10 mouse cellular contexts compared by ENCODE assay signal in the genomic region with DNA sequence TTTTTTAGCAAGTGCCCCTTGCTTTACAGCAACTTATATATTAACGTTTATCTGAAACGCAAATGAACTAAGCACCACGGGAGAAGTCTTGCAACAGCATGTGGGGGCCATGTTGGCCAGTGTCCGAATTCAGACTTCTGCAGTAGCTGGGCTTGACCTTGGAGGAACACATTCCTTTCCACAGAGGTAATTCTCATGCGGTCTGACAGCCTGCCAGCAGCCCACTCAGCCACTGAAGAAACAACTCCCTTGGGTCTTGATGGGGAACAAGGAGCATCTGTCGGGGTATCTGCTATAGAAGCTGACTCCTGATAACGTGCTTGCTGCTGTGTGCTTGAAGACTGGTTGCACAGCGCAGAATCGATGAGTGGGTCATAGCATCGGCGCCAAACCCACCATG.
DNase-seq lines count a peak whose midpoint lies in the region; ATAC-seq and TF ChIP-seq lines count a peak whose summit lies in the region.
"Had no signal": no experiment of that assay in that cellular context is flagged by ENCODE, and none has a peak within 500 bp of the region (broad histone marks: within the 10 kb centered on the region; RNA-seq: fewer than 3 reads in every experiment).

No protein-coding gene starts in this region.

- no peak overlapping the region for H3K4me3 ChIP-seq in heart, embryonic 10.5 days
- no peak overlapping the region for H3K4me3 ChIP-seq in liver, postnatal 0 days (ENCODE audit: low read depth, low read length)

- no peak overlapping the region for H3K9ac ChIP-seq in liver, postnatal 0 days (replicated peaks)

- TF ChIP-seq EP300 in liver, postnatal 0 days (IDR thresholded peaks at IDR 0.05; ENCODE audit: low read depth) = no peak

- no peaks in the 10 kb centered on the region for H3K36me3 ChIP-seq in heart, embryonic 10.5 days
- no peaks in the 10 kb centered on the region for H3K36me3 ChIP-seq in liver, postnatal 0 days (replicated peaks; ENCODE audit: insufficient read depth, low read length)

- H3K4me1 ChIP-seq in heart, embryonic 10.5 days = peaks cover 31% of the 10 kb centered on the region
- no peaks in the 10 kb centered on the region for H3K4me1 ChIP-seq in liver, postnatal 0 days (ENCODE audit: insufficient read depth)

- peak overlapping the region; percentile 69 for H3K27ac ChIP-seq in heart, embryonic 10.5 days
- no peak overlapping the region for H3K27ac ChIP-seq in liver, postnatal 0 days (ENCODE audit: low read depth)

- no peak for TF ChIP-seq CTCF in liver, postnatal 0 days (IDR thresholded peaks at IDR 0.05; ENCODE audit: low read depth)

- no peak overlapping the region for H3K4me2 ChIP-seq in liver, postnatal 0 days (ENCODE audit: low read depth, low read length)

- H3K27me3 ChIP-seq in heart, embryonic 10.5 days (ENCODE audit: insufficient read depth, poor library complexity, severe bottlenecking) = no peaks in the 10 kb centered on the region
- H3K27me3 ChIP-seq in liver, postnatal 0 days (ENCODE audit: insufficient read depth, low read length) = no peaks in the 10 kb centered on the region

- no peaks in the 10 kb centered on the region; the same call in 1 of the 2 replicates for H3K9me3 ChIP-seq in heart, embryonic 10.5 days
- no peaks in the 10 kb centered on the region for H3K9me3 ChIP-seq in liver, postnatal 0 days (ENCODE audit: low read length)

- peak; percentile 52 for DNase-seq in ovary, adult 18-20 months (ENCODE audit: low spot score)
- DNase-seq in ovary, postnatal 14 days (ENCODE audit: low spot score) = no peak
- peak; percentile 88 for DNase-seq in heart, embryonic 10.5 days (ENCODE audit: low spot score)
- DNase-seq in kidney, postnatal 25 days = peak; percentile 47 to 66
- DNase-seq in testis, postnatal 10 days (ENCODE audit: low spot score) = peak; percentile 75
- DNase-seq in liver, postnatal 0 days = no peak
- no peak for DNase-seq in layer of hippocampus, postnatal 10 days (ENCODE audit: low spot score in 2 of 2)
- no peak for DNase-seq in urinary bladder, postnatal 10 days (ENCODE audit: low spot score)
- DNase-seq: midbrain, embryonic 14.5 days; right cerebral cortex, postnatal 4 days had no signal

- 46% methylated on average over 11 of the region's 11 CpGs for WGBS in heart, embryonic 10.5 days
- WGBS in liver, postnatal 0 days (ENCODE audit: insufficient replicate concordance) = 75% methylated on average over 11 of the region's 11 CpGs

- no peak for ATAC-seq in liver, postnatal 0 days

Comparison
In these comparisons a context has a peak if more than half of its experiments do, and no peak if none do; other contexts are left out.
1. DNase-seq: peak in ovary, adult 18-20 months (single experiment), heart, embryonic 10.5 days (single experiment), kidney, postnatal 25 days (2 of 2) and testis, postnatal 10 days (single experiment); none in ovary, postnatal 14 days (single experiment), liver, postnatal 0 days (single experiment), layer of hippocampus, postnatal 10 days (0 of 2) and urinary bladder, postnatal 10 days (single experiment).